Mouse (Mus musculus): ENCODE measurements around the gene Sesn2. TPM values are rescaled to one million over a fixed set of nuclear protein-coding genes. Genes with fewer than 3 reads are reported as not detected.

Gene Sesn2
- 74.6 and 86.3 TPM in 2 replicates for total RNA-seq (2023)

GRCm38 (mm10) chr4:132510352-132510798, at the start of gene Sesn2:
Gene Sesn2 (minus strand): TSS chr4:132510501.

DNA sequence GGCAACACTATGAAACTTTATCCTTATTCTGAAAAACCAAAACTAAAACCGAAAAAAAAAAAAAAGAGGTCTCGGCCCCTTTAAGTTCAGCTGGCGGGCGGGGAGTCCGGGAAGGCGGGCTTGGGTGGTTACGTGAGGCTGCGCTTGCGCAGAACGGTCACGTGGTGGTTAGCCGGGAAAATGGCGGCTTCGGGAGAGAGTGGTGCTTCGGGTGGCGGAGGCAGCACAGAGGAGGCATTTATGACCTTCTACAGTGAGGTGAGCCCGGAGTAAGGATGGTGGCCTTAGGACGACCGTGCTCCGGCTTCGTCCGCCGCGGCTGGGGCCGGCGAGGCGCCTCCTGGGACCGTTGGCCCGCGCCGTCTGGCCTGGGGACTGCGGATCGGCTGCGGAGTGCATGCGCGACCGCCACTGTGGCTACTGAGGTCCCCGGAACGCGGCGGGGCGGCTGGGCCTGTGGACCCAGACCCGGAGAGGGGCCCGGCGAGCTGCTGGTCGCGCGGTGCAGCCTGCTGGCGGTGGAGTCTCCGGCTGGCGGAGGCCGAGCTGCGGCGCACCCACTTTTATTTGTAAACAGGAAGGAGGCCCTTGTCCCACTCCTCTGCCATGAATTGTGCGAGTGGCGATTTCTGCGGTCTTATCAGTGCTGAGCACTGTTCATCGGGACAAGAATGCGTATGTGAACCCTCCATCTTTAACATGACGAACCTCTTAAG, 25.3 kb upstream of the Sesn2 start, which contains the start of gene Dnajc8:
Dnajc8 (plus strand) TSS at position 145 of the 716 bp plus-strand sequence.

DNA sequence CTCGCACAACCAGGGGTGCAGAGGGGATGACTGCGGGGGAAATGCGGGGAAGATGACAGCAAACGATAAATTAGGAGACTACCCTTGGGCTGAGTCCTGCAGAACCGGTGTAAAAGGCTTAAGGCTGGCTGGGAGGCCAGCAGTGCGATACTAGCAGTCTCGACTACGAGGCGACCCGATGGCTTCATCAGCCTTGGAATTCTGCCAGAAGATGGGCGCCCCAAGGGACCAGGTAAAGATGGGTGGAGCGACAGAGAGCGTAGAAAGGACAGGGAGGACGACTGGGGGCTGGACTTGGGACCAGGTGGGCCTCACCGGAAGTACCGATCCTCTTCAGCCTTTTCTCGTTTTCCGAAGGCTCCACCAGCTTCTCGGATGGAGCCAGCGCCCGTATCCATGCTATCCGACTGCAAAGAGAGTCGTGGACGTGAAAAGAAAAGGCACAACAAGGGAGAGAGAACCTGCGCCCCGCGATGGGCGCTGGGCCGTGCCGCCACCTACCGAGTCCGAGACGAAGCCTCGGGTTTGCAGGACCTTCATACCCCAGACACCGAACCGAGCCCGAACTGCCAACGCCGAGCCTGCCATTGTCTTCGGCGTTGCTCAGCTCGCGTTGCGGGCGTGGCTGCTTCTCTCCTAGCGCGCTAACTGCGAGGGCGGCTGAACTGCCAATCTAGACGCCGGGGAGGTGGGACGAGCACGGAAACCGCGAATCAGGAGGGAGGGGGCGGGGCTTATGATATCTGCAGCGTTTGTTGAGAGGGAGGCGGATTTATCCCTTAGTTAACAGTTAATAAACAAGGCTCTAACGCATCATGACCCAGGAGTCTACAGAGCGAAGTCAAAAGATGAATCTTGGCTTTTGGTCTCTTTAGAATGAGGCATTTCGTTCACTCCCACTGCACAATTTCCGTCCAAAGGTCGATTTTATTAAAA, 22.9 kb upstream of the Sesn2 start, which contains the start of gene Atpif1:
Atpif1 (minus strand) TSS at position 679 of the 936 bp plus-strand sequence.

GRCm38 (mm10) chr4:132463430-132464254, 46.7 kb downstream of the Sesn2 start, which contains the start of gene Med18:
Gene Med18 (minus strand): TSS chr4:132463921.

Other genes with a start within 250 kb of the Sesn2 start
- gene Gmeb1, start 248.9 kb downstream of the Sesn2 start, total RNA-seq (2023) = 28.8 and 41.7 TPM in 2 replicates
- gene Taf12, start 236.1 kb downstream of the Sesn2 start, total RNA-seq (2023) = 30.0 and 35.4 TPM in 2 replicates
- not detected in 2 replicates for gene Rab42, start 207.1 kb downstream of the Sesn2 start, total RNA-seq (2023)
- gene Trnau1ap, start 181.0 kb downstream of the Sesn2 start, total RNA-seq (2023) = 7.3 and 11.0 TPM in 2 replicates
- gene Rcc1, start 156.9 kb downstream of the Sesn2 start, total RNA-seq (2023) = 23.8 and 28.7 TPM in 2 replicates
- 20.8 and 21.7 TPM in 2 replicates for gene Phactr4, start 88.0 kb downstream of the Sesn2 start, total RNA-seq (2023)
- 3.0 and 3.4 TPM in 2 replicates for gene Med18, start 46.6 kb downstream of the Sesn2 start, total RNA-seq (2023)
- 105 and 117 TPM in 2 replicates for gene Atpif1, start 23.2 kb upstream of the Sesn2 start, total RNA-seq (2023)
- 63.2 and 65.5 TPM in 2 replicates for gene Dnajc8, start 25.0 kb upstream of the Sesn2 start, total RNA-seq (2023)
- 134 and 153 TPM in 2 replicates for gene Ptafr, start 53.6 kb upstream of the Sesn2 start, total RNA-seq (2023)
- gene Eya3, start 128.5 kb upstream of the Sesn2 start, total RNA-seq (2023) = 27.0 and 27.7 TPM in 2 replicates
- 4.8 and 5.8 TPM in 2 replicates for gene Xkr8, start 222.0 kb upstream of the Sesn2 start, total RNA-seq (2023)
- 1.1 and 1.6 TPM in 2 replicates for gene Smpdl3b, start 246.8 kb upstream of the Sesn2 start, total RNA-seq (2023)